ENCODE assay signal across 16 mouse cellular contexts in the genomic region with DNA sequence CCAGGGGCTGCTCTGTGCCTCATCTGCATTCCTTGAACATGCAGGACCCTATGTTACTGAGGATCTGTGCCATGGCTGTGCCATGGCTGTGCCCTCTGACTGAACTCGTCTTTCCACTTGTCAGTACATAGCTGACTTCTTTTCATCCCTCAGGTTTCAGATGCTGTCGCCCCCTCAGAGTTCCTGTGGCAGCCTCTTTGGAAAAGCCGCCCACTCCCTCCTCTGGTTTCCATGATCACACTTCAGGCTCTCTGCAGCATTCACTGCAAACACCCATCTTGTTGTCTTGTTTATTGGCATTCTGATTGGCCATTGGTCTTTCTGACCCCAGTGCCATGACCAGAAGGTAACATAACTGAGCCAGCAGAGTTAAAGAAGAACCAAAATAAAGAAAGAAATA.
DNase-seq lines count a peak whose midpoint lies in the region; ATAC-seq lines count a peak whose summit lies in the region.
"Had no signal": no experiment of that assay in that cellular context is flagged by ENCODE, and none has a peak within 500 bp of the region (broad histone marks: within the 10 kb centered on the region; RNA-seq: fewer than 3 reads in every experiment).

No protein-coding gene starts in this region.

- ATAC-seq in activated CD4-positive, CD25-positive, alpha-beta regulatory T cell, adult 4 months, result no peak
- ATAC-seq: forebrain, embryonic 13.5 days had no signal

- peak; percentile 2 for DNase-seq in MN1 (ENCODE audit: low spot score)
- DNase-seq in layer of hippocampus, adult 11-12 months (ENCODE audit: low spot score), result peak; percentile 42
- DNase-seq in left cerebral cortex, adult 18-20 months (ENCODE audit: low spot score in 2 of 2), result peak; percentile 41 to 56
- peak; percentile 60 to 79 for DNase-seq in right cerebral cortex, postnatal 10 days (ENCODE audit: low spot score in 2 of 2)
- DNase-seq in Muller cell, postnatal 12 days (ENCODE audit: inconsistent ontology term), result no peak
- DNase-seq in cerebellum, postnatal 36 days, result no peak
- DNase-seq: cerebellum, postnatal 14 days; gastrocnemius, postnatal 14 days; heart, adult 2 months; kidney, adult 18-20 months; kidney, postnatal 10 days; lung, adult 2 months; lung, postnatal 4 days; thymus, postnatal 4 days had no signal

Comparison
In these comparisons a context has a peak if more than half of its experiments do, and no peak if none do; other contexts are left out.
1. DNase-seq: peak in MN1 (single experiment), layer of hippocampus, adult 11-12 months (single experiment), left cerebral cortex, adult 18-20 months (2 of 2) and right cerebral cortex, postnatal 10 days (2 of 2); none in Muller cell, postnatal 12 days (single experiment) and cerebellum, postnatal 36 days (0 of 2).